Mouse (Mus musculus) liver, adult (tissue): ENCODE data around the gene BC051665.

ENCODE experiments used
- GATA4 ChIP-seq: IDR thresholded peaks from 2 replicates; pipeline ENCODE4 v1.6.1; 2014; ENCODE audit warnings: mild to moderate bottlenecking, low read length; ENCODE audit not compliant: insufficient replicate concordance

BC051665 gene

DNA sequence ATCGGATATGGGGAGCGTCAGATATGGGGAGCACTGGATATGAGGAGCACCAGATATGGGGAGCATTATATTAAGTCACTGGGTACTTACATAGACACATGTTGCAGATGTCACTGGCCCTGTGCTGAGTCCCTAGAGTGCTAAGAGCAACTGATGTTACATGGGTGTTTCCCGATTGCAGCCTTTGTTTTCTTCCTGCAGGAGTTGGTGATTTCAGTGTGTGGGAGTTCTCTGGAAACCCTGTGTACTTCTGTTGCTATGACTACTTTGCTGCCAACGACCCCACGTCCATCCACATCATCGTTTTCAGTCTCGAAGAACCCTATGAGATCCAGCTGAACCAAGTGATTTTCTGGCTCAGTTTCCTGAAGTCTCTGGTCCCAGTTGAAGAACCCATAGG, 35.2 kb downstream of the BC051665 start:
- TF ChIP-seq GATA4, result no peak

DNA sequence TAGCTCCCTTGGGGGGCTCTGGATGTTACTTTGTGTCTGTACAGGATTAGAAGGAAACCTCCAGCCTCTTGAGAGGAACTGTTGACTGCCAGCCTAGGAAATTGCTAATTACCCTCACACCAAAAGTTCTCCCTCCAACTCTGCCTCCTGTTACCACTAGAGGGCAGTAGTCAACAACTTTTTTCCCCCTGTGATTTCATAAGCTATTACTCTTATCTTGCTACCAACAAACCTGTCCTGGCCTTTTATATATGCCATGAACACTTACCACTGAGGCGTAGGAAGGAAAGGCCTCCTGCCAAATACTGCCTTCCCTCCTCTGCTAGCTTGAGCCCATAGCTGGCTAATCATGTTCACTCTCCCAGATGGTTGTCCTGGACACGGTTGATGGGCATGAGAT, 37.6 kb downstream of the BC051665 start:
- TF ChIP-seq GATA4, result no peak

DNA sequence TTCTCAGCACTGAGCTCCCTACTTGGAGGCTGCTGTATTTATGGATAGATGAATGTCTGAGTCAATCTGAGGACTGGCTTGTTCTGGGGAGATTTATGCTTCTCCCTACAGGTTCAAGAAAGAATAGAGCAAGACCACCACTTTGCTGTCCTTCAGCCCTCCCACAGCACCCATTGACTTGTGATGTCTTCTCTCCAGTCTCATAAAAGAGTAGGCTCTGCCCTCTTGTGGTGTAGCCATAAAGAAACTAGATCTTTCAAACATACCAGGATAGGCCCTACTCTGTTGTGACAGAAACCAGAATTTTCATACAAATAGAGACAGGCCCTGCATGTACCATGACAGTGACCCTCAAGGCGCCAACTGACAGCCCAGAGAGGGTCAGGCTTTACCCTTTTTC, 39.0 kb downstream of the BC051665 start:
- no peak for TF ChIP-seq GATA4

DNA sequence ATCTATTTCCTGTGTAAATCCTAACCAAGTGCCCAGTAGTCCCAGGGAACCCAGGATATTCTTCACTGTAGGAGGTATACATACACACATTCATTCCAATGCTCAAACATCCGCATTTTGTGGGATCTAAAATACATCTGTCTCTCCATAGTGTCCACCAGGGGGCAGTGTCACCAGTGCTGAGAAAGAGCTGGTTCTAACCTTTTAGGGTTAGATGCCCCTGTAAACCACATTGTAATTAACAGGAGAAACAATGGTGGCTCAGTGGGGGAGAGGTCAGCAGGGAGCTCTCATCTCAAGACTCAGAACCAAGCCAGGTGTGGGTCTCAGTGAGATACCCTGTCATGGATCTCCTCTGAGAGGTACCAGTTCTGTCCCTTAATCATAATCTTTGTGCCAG, 39.9 kb downstream of the BC051665 start:
- no peak for TF ChIP-seq GATA4

DNA sequence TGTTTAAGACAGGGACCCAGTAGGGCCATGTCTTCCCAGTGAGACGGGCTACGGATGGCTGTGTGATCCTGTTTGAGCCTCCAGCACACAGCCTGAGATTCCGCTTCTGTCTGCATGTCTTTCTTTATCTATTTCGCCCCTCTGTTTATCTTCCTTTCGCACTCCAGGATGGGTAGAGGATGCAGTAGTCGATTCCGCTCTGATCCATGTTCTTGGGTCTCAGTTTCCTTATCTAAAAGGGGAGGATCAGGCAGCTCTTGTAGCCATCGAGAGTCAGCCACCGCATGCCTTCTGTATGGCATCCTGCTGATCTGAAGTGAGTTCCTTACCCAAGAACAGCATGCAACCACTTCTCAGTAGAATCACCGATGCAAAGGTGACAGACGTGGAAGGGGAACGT, 40.8 kb downstream of the BC051665 start:
- TF ChIP-seq GATA4, result no peak

DNA sequence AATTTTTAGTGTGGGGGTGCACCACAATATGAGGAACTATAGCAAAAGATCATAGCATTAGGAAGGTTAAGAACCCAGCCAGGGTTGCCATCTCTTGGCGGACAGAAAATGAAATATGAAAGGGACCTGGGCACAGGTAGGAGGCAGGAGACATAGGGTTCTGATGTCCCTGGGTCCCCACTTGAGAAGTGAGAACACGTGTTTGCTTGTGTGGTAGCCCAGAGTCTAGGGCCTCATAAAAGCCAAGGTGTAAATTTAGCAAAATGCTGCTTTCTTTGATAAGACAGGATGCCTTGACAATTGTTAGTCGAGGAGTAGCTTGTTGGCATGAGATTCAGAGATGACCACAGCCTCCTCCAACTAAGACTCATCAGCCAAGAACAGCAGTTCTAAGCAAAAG, 41.4 kb downstream of the BC051665 start:
- no peak for TF ChIP-seq GATA4

DNA sequence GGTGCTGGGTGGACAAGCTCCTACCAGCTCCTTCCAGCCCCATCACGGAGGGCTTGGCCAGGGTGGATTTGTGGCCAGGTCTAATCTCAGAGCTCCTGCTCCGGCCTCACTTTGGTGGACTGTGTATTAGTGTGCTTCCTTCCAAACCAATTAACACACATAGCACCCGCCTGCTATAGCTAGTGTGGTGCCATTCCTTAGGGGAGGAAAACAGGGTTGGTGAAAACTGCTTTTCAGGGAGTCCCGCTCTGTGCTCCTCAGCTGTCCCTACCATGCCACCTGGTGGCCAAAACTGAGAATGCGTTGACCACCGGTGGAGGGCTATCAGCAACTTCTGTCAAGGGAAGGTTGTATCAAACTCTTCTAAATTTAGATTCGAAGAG, 42.1 kb downstream of the BC051665 start:
- no peak for TF ChIP-seq GATA4

DNA sequence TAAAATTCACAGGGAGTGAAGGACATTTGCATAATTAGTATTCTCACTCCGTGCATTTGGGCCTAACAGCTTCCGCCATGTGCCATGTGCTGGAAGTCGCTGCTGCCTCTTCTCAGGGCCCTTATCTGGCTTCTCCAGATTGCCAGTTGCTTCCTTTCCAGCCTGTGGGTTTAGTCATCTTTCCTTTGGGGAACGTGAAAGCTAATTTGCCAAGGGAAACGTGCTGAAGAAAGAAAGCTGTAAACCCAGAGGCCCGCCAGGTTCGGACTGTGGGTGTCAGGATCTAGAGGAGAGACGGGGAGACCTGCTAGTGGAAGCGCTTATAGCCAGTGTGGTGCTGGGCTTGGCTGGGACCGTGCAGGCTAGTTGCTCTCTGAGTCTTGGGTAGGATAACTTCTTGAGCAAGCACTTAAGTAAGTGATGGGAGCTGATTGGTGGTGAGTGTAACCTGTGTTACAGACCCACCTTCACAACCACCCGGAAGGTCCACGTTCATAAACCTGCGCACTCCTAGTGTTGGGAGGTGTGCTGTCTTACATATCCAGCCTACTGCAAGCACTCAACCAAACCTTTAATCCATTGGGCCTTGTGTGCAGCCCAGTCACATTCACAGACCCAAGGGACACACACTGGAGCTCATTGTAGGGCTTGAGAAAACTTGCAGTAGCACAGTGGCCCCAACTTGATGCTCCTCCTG, 42.6 kb downstream of the BC051665 start:
- TF ChIP-seq GATA4, result no peak

DNA sequence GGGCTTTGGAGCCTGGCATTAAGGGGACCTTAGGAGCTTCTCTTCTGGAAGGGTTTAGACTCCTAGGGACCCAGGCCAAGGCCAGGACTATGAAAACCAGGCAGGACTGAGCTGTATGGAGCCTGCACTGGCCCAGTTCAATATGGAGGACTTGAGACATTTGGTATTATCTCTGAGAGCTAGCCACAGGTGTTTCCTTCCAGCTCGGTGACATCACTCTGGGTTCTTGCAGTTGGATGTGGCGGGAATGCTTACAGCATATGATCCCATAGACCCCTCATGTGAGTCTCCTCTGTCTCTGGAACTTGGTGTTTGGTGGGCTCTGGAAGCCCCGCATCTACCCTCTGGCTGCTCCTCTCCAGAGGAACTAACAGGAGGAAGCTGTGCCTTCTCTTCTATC, 43.6 kb downstream of the BC051665 start:
- TF ChIP-seq GATA4, result no peak

DNA sequence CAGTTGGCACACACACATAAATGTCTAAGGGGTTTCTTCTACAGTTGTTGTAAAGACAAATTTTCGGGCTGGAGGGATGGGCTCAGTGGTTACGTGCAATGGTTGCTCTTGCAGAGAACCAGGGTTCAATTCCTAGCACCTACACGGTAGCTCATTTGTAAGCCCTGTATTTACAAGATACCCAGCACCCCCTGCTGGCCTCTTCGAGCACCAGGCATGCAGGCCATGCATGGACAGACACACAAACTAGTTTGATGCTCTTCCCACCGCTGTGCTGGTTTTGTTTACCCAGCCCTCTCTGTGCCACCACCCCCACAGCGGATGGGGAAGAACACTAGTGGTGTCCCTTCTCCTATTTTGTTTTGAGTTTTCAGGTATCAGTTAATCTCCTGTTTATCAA, 45.9 kb downstream of the BC051665 start:
- TF ChIP-seq GATA4, result no peak

DNA sequence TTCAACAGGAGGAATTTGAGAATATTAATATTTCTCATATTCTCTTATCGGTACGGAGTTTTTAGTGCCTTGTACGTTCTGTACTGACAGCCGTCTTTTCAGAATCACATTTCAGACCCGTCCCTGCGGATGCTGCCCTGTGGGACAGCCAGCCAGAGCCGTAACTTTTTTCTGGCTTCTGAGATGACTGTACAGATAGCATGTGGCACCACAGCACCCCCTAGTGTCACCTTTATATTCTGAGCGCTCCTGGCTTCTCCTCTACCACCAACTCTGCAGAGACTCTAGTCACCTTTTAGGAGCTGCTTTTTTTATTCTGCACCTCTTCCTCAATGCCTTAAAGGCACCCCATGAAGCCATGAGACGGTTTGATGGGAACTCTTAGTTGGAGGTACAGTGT, 47.7 kb downstream of the BC051665 start:
- TF ChIP-seq GATA4, result peak; percentile 54; the same call in 1 of the 2 replicates

DNA sequence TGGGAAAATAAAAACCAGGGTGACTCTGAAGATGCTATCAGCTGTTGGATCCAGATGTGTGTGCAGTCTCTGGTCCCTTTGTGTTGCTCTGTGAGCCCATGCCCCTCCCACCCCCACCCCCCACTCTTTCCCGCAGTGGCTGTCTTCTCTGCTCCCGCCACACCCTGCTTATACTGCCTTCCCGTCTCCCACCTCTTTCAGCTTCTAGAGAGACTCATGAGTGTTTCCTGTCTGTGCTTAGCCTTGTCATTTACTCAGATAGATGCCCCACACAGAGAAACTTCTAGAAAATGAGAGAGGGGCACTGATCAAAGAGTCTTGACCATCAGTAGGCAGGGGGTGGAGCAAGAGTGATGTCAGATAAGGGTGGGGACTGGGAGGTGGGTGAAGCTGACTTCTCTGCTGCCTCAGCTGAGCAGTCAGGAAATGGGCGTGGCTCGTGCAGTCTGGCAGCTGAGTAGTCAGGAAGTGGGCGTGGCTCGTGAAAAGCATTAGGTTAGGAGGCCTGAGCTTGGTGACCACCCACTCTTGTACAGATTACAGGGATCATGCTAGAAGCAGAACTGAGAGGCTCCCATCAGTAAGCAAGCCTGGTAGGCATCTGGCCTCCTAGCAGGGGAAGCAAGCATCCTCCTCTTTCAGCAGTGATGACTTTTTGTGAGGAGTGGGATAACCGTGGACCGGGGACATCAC, 48.4 kb downstream of the BC051665 start:
- no peak for TF ChIP-seq GATA4

DNA sequence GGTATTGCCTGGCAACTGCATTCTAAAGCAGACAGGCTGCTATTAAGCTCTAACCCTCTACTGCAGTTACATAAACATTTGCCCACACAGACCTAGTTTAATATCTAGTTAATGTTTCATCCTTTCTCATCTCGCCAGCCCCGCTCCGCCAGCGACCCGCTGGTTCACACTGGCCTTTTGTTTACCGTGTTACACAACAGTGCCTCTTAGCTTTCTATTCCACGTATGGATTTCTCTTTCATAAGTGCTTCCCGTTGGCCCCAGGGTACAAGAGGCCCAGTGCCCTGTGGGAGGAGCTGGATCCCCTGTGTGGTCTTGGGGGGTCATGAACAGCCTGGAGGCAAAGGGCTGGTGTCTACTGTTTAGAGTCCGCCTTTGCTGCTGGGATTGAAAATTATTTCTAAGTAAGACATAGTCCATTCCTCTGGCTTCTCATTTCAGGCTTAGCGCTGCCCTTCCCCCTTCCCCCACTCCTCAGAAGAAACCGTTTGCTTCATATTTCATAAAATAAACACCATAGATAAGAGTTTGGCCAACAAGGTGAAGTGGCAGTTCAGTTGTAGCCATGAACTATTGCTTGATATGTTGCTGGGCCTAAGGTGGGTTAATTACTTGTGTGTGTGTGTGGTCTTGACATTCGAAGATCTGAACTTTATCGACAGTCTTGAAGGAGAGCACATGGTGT, 49.6 kb downstream of the BC051665 start:
- TF ChIP-seq GATA4, result 0 out of 2 replicates have a peak, but pooled peaks have one; percentile 11

DNA sequence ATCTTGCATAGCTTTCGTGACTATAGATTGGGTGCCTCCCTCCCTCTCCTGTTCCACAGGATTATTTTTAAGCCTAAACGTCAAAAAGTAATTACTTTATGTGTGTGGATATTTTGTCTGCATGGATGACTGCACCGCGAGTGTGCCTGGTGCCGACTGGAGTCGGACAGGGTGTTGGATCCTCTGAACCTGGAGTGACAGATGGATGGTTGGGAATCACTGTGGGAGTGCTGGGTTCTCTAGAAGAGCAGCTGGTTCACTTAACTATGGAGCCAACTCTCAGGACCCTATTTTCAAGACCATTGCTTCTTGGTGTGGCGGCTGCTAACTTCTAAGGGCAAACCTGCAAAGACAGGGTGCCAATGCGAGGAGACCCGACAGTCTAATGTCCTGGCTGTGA, 50.9 kb downstream of the BC051665 start:
- TF ChIP-seq GATA4, result no peak
